Mouse (Mus musculus) urinary bladder, postnatal 4 days (tissue): ENCODE measurements around the gene Kctd21.

Experiments used
- DNase-seq, 2 experiments: peaks; one replicate each; pipeline ENCODE4 v3.0.0; 2021 to 2022; ENCODE audit warnings: low spot score in 2 of 2

The Kctd21 gene

GRCm38 (mm10) chr7:97317706-97318105 is 14.4 kb upstream of the Kctd21 start:
- no peak for DNase-seq

GRCm38 (mm10) chr7:97324342-97324741 is 7.8 kb upstream of the Kctd21 start:
- DNase-seq: no peak

- no peak for DNase-seq
Observed at GRCm38 (mm10) chr7:97325156-97325985, 6.8 kb upstream of the Kctd21 start.

- DNase-seq: no peak
Observed at GRCm38 (mm10) chr7:97327376-97327775, 4.8 kb upstream of the Kctd21 start.

GRCm38 (mm10) chr7:97328891-97329588 is 3.1 kb upstream of the Kctd21 start:
- DNase-seq: no peak

- DNase-seq: no peak
Observed at GRCm38 (mm10) chr7:97329676-97330075, 2.5 kb upstream of the Kctd21 start.

- DNase-seq: no peak
Observed at GRCm38 (mm10) chr7:97330931-97331645, 1.0 kb upstream of the Kctd21 start.

GRCm38 (mm10) chr7:97332667-97333041 is 527 bp downstream of the Kctd21 start:
- DNase-seq: no peak

GRCm38 (mm10) chr7:97333113-97333898 is 1.2 kb downstream of the Kctd21 start:
- DNase-seq: no peak

- no peak for DNase-seq
Observed at GRCm38 (mm10) chr7:97334406-97334805, 2.3 kb downstream of the Kctd21 start.

- no peak for DNase-seq
Observed at GRCm38 (mm10) chr7:97336678-97337077, 4.6 kb downstream of the Kctd21 start.

- no peak for DNase-seq
Observed at GRCm38 (mm10) chr7:97338593-97338992, 6.5 kb downstream of the Kctd21 start.

GRCm38 (mm10) chr7:97339623-97340022 is 7.5 kb downstream of the Kctd21 start:
- DNase-seq: no peak

GRCm38 (mm10) chr7:97340907-97341849 is 9.1 kb downstream of the Kctd21 start:
- no peak for DNase-seq

GRCm38 (mm10) chr7:97342961-97343360 is 10.8 kb downstream of the Kctd21 start:
- no peak for DNase-seq

GRCm38 (mm10) chr7:97344655-97345054 is 12.5 kb downstream of the Kctd21 start:
- no peak for DNase-seq

- no peak for DNase-seq
Observed at GRCm38 (mm10) chr7:97345229-97345871, 13.2 kb downstream of the Kctd21 start.

- DNase-seq: no peak
Observed at GRCm38 (mm10) chr7:97346111-97346821, 14.1 kb downstream of the Kctd21 start.

- no peak for DNase-seq
Observed at GRCm38 (mm10) chr7:97346822-97347166, 14.7 kb downstream of the Kctd21 start.
